Mouse (Mus musculus): Measurements from ENCODE around the gene Shisal1.

GRCm38 (mm10) chr15:84331066-84331612, 115.8 kb downstream of the Shisal1 start:
- TF ChIP-seq TCF12 (IDR thresholded peaks at IDR 0.05; ENCODE audit: insufficient read depth, poor library complexity, severe bottlenecking) (no peak), SRF (IDR thresholded peaks at IDR 0.05; ENCODE audit: control insufficient read depth, insufficient read length, low read depth) (no peak)

Data from myocyte (in vitro differentiated cells).